Mouse (Mus musculus) heart, embryonic 14.5 days (tissue): Measurements from ENCODE around the gene Gm45808. TPM values are rescaled to one million over a fixed set of nuclear protein-coding genes. Genes with fewer than 3 reads are reported as not detected.
A peak's percentile ranks its signal among the peaks of the same experiment; 100 is the strongest.
"Not testable (repeated sequence)": the region's sequence is repeated elsewhere in the genome, so short reads cannot be mapped to it uniquely, and the experiment has no call there.

Experiments used
- ATAC-seq: fragments of 200-750 bp; cut with Nextera tagmentation; 2 replicates; pipeline ENCODE4 v1.8.0; 2017; ENCODE audit warnings: low read depth, moderate TSS enrichment; ENCODE audit not compliant: insufficient number of reproducible peaks, insufficient read depth, low FRiP score
- H3K27ac ChIP-seq, 2 experiments: fragments of 200-500 bp in 1 of 2; fragments of 300-500 bp in 1 of 2; sonication (generic) in 1 of 2; replicated peaks in 1 of 2; 2 replicates each; pipeline ENCODE4 v1.5.1; 2012 to 2014; ENCODE audit warnings: low read depth in 2 of 2, low read length in 2 of 2, control low read depth in 1 of 2, mild to moderate bottlenecking in 1 of 2, mixed read lengths in 1 of 2; ENCODE audit not compliant: control insufficient read depth in 1 of 2, insufficient read depth in 1 of 2
- H3K27me3 ChIP-seq: fragments of 300-500 bp; sonication (generic); 2 replicates; pipeline ENCODE4 v1.6.1; 2014; ENCODE audit warnings: mild to moderate bottlenecking, low read length, control low read depth; ENCODE audit not compliant: control insufficient read depth, insufficient read depth
- H3K36me3 ChIP-seq: fragments of 300-500 bp; sonication (generic); 2 replicates; pipeline ENCODE4 v1.6.1; 2014; ENCODE audit warnings: mild to moderate bottlenecking, control low read depth, low read length, mixed read lengths; ENCODE audit not compliant: control insufficient read depth, insufficient read depth
- H3K4me1 ChIP-seq, 2 experiments: fragments of 200-500 bp in 1 of 2; fragments of 300-500 bp in 1 of 2; sonication (generic) in 1 of 2; 2 replicates each; pipeline ENCODE4 v1.6.1; 2012 to 2014; ENCODE audit warnings: low read length in 2 of 2, control low read depth in 1 of 2, mixed read lengths in 1 of 2; ENCODE audit not compliant: control insufficient read depth in 2 of 2, insufficient read depth in 2 of 2
- H3K4me2 ChIP-seq: fragments of 300-500 bp; sonication (generic); 2 replicates; pipeline ENCODE4 v1.6.1; 2014; ENCODE audit warnings: mild to moderate bottlenecking, low read length
- H3K4me3 ChIP-seq, 2 experiments: fragments of 200-500 bp in 1 of 2; fragments of 300-500 bp in 1 of 2; sonication (generic) in 1 of 2; 2 replicates each; pipeline ENCODE4 v1.5.1; 2012 to 2014; ENCODE audit warnings: low read length in 2 of 2, mild to moderate bottlenecking in 2 of 2, control low read depth in 1 of 2, low read depth in 1 of 2, moderate library complexity in 1 of 2; ENCODE audit not compliant: control insufficient read depth in 1 of 2, insufficient read depth in 1 of 2
- H3K9ac ChIP-seq: fragments of 300-500 bp; sonication (generic); 2 replicates; pipeline ENCODE4 v1.6.1; 2014; ENCODE audit warnings: mild to moderate bottlenecking, low read length
- H3K9me3 ChIP-seq: fragments of 300-500 bp; sonication (generic); 2 replicates; pipeline ENCODE4 v1.6.1; 2016; ENCODE audit warnings: low read length, control low read depth; ENCODE audit not compliant: control insufficient read depth
- WGBS: fragments of 180-500 bp; shearing (Covaris S2); extraction: QIAGEN DNeasy Blood & Tissue Kit; methylation state at CpG from one replicate; pipeline ENCODE4 v1.1.7; 2014; 5-methylcytosine and 5-hydroxymethylcytosine counted together
- polyA plus RNA-seq: library from polyadenylated mRNA; unstranded; fragments of >200 nt; fragmentation: Nextera tagmentation; extraction: Ambion mirVana; gene quantifications from 2 replicates; pipeline ENCODE4 v1.2.1, GENCODE M21; 2014

Gm45808 gene
- polyA plus RNA-seq, 1 experiment from 2014 or later = not detected

DNA sequence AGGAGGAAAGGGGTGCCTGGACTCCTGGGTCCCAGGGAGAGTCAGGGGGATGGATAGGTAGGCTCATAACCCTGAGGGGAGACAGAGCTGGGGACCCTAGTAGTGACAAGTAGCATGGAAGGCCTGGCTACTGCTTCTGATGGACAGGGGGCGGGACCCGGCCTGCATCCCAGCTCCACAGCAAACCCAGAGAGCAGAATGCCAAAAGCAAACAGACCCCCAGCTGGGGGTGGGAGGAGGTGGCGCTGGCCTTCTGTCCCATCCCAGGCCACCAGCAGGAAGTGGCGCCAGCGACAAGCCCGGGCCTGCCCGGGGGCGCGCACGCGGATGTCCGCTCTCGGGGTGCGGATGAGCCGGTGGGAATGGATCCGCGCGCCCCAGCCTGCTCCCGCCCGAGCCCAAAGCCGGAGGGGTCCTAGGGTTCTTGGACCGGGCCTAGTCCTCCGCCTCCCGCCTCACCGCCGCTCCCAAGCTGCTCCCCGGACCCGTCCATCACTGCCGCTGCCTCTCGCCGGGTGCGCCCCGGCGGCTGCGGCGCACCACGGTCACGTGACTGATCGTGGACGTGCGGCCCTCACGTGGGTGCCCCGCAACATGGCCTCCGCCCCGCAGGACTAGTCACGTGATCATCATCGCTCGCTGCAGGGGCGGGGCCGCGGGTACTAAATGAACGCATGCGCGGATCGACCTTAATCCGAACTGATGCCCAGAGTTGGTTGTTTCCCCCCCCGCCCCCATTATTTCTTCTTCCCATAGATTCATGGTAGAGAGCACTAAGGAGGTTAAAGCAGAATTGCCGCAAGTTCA lies 20.1 kb downstream of the Gm45808 start, which contains the start of gene Bax:
Gene Bax, minus strand, starts transcription at position 616 of the 807 bp plus-strand sequence.
- Histone ChIP-seq H3K4me3 (peak within 1 kb of the TSS; percentile 87 to 89), H3K9ac (peak within 1 kb of the TSS; percentile 92), H3K27me3 (no peaks in the 10 kb centered on the region), H3K4me1 (peaks cover 6 to 14% of the 10 kb centered on the region in 2 experiments; a peak in 3 of 4 replicates), H3K36me3 (peaks cover 39% of the 10 kb centered on the region), H3K4me2 (peak within 1 kb of the TSS; percentile 88), H3K27ac (peak within 1 kb of the TSS; percentile 40 to 64; a peak in 2 of 4 replicates), H3K9me3 (no peaks in the 10 kb centered on the region)
- WGBS = under 1% methylated on average over 56 of the region's 58 CpGs
- ATAC-seq = peak; percentile 77

DNA sequence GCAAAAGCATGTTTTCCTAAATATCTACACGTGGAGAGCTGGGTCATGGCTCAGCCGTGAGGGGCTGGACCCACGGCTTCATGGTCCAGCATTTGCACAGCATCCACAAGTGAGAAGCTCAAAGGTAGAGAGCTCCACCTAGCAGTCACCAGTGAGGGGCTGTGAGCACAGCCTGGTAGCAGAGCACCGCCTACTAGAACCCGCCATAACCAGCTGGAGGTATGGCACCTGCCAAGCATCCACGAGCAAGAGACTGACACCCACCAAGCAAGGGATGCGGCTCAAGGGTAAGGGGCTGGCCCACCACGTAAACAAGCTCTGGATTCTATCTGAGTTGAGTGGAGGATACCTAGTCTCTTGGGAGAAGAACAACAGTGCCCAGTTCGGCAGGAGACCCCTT lies 21.1 kb downstream of the Gm45808 start:
- peak overlapping the region; percentile 87 to 89 for H3K4me3 ChIP-seq
- peak overlapping the region; percentile 92 for H3K9ac ChIP-seq
- H3K27me3 ChIP-seq = no peaks in the 10 kb centered on the region
- no peak overlapping the region for H3K27ac ChIP-seq
- H3K4me2 ChIP-seq = peak overlapping the region; percentile 88
- peaks cover 40% of the 10 kb centered on the region for H3K36me3 ChIP-seq
- H3K4me1 ChIP-seq = peaks cover 11 to 21% of the 10 kb centered on the region in 2 experiments
- WGBS = 84% methylated on average over 9 of the region's 9 CpGs
- ATAC-seq = no peak
- no peaks in the 10 kb centered on the region for H3K9me3 ChIP-seq

DNA sequence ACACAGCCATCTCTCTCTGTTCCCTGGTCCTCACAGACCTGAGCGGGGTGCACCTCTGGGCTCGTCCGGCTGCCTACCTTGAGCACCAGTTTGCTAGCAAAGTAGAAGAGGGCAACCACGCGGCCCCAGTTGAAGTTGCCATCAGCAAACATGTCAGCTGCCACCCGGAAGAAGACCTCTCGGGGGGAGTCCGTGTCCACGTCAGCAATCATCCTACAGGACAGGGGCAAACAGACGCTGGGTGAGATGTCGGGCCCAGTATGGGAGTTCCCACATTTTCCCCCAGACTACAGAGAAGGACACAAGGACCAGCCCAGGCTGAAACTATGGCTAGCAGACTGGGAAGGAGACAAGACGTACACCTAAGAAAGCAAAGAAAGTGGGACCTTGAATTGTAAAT lies 21.5 kb downstream of the Gm45808 start:
- no peaks in the 10 kb centered on the region for H3K9me3 ChIP-seq
- 92% methylated on average over 12 of the region's 12 CpGs for WGBS

DNA sequence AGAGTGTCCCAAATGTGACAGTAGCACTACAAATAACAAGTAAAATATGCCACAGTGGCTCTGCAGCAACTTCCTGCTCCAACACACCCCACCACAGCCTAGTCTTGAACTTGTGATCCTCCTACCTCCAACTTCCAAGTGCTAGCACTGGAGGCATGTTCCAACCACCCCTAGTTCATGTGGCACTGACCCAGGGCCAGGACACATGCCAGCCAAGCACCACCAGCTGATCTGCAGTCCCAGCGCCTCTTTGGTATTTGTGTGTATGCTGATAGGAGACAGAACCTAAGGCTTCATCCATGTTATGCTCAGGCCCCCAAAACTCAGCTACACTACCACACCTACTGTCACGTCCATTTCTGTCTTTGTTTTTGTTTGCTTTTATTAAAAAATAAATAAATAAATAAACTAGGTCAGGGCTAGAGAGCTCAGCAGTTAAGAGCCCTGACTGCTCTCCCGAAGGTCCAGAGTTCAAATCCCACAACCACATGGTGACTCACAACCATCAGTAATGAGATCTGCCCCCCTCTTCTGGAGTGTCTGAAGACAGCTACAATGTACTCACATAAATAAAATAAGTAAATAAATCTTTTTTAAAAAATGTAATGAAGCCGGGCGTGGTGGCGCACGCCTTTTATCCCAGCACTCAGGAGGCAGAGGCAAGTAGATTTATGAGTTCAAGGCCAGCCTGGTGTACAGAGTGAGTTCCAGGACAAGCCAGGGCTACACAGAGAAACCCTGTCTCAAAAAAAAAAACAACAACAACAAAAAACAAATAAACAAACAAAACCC lies 22.4 kb downstream of the Gm45808 start:
- peaks cover 17 to 27% of the 10 kb centered on the region in 2 experiments for H3K4me1 ChIP-seq

More for the DNA sequence above, 21.5 kb downstream of the Gm45808 start:
- Histone ChIP-seq H3K4me3 (no peak overlapping the region), H3K9ac (no peak overlapping the region), H3K4me2 (no peak overlapping the region), H3K27ac (no peak overlapping the region), H3K36me3 (peaks cover 40% of the 10 kb centered on the region), H3K4me1 (peaks cover 15 to 25% of the 10 kb centered on the region in 2 experiments), H3K27me3 (no peaks in the 10 kb centered on the region)
- ATAC-seq = no peak

DNA sequence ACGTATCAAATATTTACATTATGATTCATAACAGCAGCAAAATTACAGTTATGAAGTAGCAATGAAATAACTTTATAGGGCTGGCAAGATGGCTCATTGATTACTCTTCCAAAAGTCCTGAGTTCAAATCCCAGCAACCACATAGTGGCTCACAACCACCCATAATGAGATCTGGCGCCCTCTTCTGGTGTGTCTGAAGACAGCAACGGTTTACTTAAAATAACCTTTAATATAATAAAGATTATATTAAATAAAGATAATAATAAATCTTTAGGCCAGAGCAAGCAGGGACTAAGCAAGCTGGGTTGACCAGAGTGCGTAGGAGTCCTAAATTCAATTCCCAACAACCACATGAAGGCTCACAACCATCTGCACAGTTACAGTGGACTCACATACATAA lies 23.7 kb downstream of the Gm45808 start:
- not testable (repeated sequence) for H3K4me2 ChIP-seq, H3K27me3 ChIP-seq, H3K4me3 ChIP-seq, H3K27ac ChIP-seq, H3K9me3 ChIP-seq, ATAC-seq, H3K9ac ChIP-seq
- H3K4me1 ChIP-seq = peaks cover 19 to 31% of the 10 kb centered on the region in 2 experiments
- 79% methylated on average over 4 of the region's 4 CpGs for WGBS
- H3K36me3 ChIP-seq = peaks cover 49% of the 10 kb centered on the region

More for the DNA sequence above, 22.4 kb downstream of the Gm45808 start:
- H3K4me2 ChIP-seq = no peak overlapping the region; the same call in 1 of the 2 replicates
- no peak for ATAC-seq
- H3K4me3 ChIP-seq = no peak overlapping the region
- no peaks in the 10 kb centered on the region for H3K27me3 ChIP-seq
- 94% methylated on average over 7 of the region's 7 CpGs for WGBS
- H3K27ac ChIP-seq = no peak overlapping the region
- peaks cover 40% of the 10 kb centered on the region for H3K36me3 ChIP-seq
- no peak overlapping the region for H3K9ac ChIP-seq
- H3K9me3 ChIP-seq = no peaks in the 10 kb centered on the region

DNA sequence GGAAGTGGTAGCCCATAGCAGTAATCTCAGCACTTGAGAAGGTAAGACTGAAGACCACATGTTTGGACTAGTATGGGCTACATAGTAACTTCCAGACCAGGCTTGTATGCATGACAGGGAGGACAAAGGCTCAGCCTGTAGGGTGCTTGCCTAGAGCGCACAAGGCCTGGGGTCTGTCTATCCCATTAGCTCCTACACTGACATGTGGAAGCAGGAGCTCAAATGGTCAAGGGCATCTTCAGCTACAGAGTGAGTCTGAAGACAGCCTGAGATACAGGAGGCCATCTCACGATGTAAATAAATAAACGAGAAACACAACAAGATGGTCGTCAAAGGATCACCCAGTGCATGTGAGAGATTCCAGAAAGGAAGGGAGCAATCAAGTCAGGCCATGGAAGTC lies 24.3 kb downstream of the Gm45808 start:
- H3K9me3 ChIP-seq = no peaks in the 10 kb centered on the region
- WGBS = 87% methylated on average over 4 of the region's 4 CpGs
- H3K36me3 ChIP-seq = peaks cover 55% of the 10 kb centered on the region
- H3K4me1 ChIP-seq = peaks cover 24 to 37% of the 10 kb centered on the region in 2 experiments
- no peak overlapping the region for H3K9ac ChIP-seq
- H3K27me3 ChIP-seq = no peaks in the 10 kb centered on the region
- H3K4me2 ChIP-seq = no peak overlapping the region
- no peak overlapping the region for H3K4me3 ChIP-seq
- no peak overlapping the region for H3K27ac ChIP-seq
- no peak for ATAC-seq

DNA sequence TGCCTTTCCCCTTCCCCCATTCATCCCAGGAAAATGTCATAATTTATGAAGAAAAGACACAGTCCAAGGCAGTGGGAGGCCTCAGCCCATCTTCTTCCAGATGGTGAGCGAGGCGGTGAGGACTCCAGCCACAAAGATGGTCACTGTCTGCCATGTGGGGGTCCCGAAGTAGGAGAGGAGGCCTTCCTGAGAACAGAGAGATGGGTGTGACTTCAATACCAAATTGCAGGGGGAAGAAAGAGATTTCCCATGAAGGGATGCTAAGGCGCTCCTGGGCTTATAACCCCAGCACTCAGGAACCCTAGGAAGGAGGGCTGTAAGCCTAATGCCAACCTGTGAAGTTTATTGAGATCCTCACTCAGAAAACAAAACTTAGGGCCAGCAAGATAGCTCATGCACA lies 24.8 kb downstream of the Gm45808 start:
- H3K4me2 ChIP-seq = peak overlapping the region; percentile 11; the same call in 1 of the 2 replicates
- H3K36me3 ChIP-seq = peaks cover 60% of the 10 kb centered on the region

More for the DNA sequence above, 24.8 kb downstream of the Gm45808 start:
- ATAC-seq = no peak
- WGBS = 94% methylated on average over 4 of the region's 4 CpGs
- no peaks in the 10 kb centered on the region for H3K27me3 ChIP-seq
- H3K9ac ChIP-seq = no peak overlapping the region; the same call in 1 of the 2 replicates
- peaks cover 24 to 38% of the 10 kb centered on the region in 2 experiments for H3K4me1 ChIP-seq
- H3K9me3 ChIP-seq = no peaks in the 10 kb centered on the region
- H3K27ac ChIP-seq = 0 out of 4 replicates have a peak overlapping the region, but pooled peaks of 1 of the 2 experiments have one; percentile 1
- no peak overlapping the region for H3K4me3 ChIP-seq
